Mouse (Mus musculus) erythroblast, embryonic 14.5 days (primary cell): ENCODE results near the gene Pkm. TPM values are rescaled to one million over a fixed set of nuclear protein-coding genes. Genes with fewer than 3 reads are reported as not detected.

Experiments used
- H3K27me3 ChIP-seq: 2 replicates; pipeline ENCODE4 v1.6.1; 2012; ENCODE audit warnings: inconsistent platforms; ENCODE audit not compliant: control insufficient read depth
- H3K36me3 ChIP-seq: 2 replicates; pipeline ENCODE4 v1.6.1; 2012; ENCODE audit warnings: mild to moderate bottlenecking, inconsistent platforms; ENCODE audit not compliant: control insufficient read depth
- H3K4me1 ChIP-seq: 2 replicates; pipeline ENCODE4 v1.6.1; 2012; ENCODE audit warnings: inconsistent platforms; ENCODE audit not compliant: control insufficient read depth
- H3K4me3 ChIP-seq: replicated peaks from 2 replicates; pipeline ENCODE3; 2012; ENCODE audit warnings: moderate library complexity, mild to moderate bottlenecking, inconsistent platforms
- H3K9me3 ChIP-seq: 2 replicates; pipeline ENCODE4 v1.6.1; 2012; ENCODE audit warnings: low read length, inconsistent platforms, mixed read lengths; ENCODE audit not compliant: control insufficient read depth
- GATA1 ChIP-seq: IDR thresholded peaks from 2 replicates; pipeline ENCODE4 v1.6.1; 2012; ENCODE audit warnings: low read length, inconsistent platforms, mixed read lengths
- TAL1 ChIP-seq: IDR thresholded peaks from 3 replicates; pipeline ENCODE4 v1.6.1; 2012; ENCODE audit warnings: low read length, inconsistent platforms, mixed read lengths
- polyA plus RNA-seq: library from polyadenylated mRNA; stranded (reverse); fragments of >175 nt; gene quantifications from 2 replicates; pipeline ENCODE4 v1.2.3, GENCODE M21; 2012

Gene Pkm
- polyA plus RNA-seq, 1 experiment = 4.7 TPM

GRCm38 (mm10) chr9:59694571-59695450, 38.6 kb downstream of the Pkm start:
- TF ChIP-seq GATA1 (no peak), TAL1 (no peak)
- peaks cover 20% of the 10 kb centered on the region for H3K27me3 ChIP-seq
- 0 out of 2 replicates have a peak, but pooled peaks cover 2% of the 10 kb centered on the region for H3K4me1 ChIP-seq
- H3K36me3 ChIP-seq = no peaks in the 10 kb centered on the region
- no peaks in the 10 kb centered on the region for H3K9me3 ChIP-seq
- no peak overlapping the region for H3K4me3 ChIP-seq

DNA sequence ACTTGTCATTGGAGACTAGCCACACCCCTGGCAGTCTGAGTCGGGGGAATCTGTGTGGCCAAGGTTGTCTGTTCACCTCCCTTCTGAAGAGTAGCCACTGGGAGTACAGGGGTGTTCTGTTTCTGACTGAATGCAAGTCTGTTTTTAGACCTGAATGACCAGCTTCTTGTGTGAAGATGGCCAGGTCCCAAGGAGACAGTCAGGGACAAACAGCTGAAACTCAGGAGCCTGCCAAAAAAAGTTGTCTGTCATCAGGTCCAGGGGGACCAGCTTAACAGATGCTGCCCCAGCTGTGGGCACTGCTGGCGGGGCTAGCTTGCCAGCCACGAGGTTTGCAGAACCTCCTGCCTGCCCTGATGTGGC, 39.3 kb downstream of the Pkm start:
- H3K4me3 ChIP-seq = no peak overlapping the region
- no peaks in the 10 kb centered on the region for H3K36me3 ChIP-seq
- no peak for TF ChIP-seq GATA1
- TF ChIP-seq TAL1 = no peak
- no peaks in the 10 kb centered on the region for H3K9me3 ChIP-seq
- peaks cover 20% of the 10 kb centered on the region for H3K27me3 ChIP-seq
- H3K4me1 ChIP-seq = 0 out of 2 replicates have a peak, but pooled peaks cover 2% of the 10 kb centered on the region

- Histone ChIP-seq H3K36me3 (no peaks in the 10 kb centered on the region), H3K4me3 (no peak overlapping the region), H3K9me3 (no peaks in the 10 kb centered on the region), H3K4me1 (0 out of 2 replicates have a peak, but pooled peaks cover 2% of the 10 kb centered on the region), H3K27me3 (peaks cover 20% of the 10 kb centered on the region)
- no peak for TF ChIP-seq TAL1
- no peak for TF ChIP-seq GATA1
Observed at GRCm38 (mm10) chr9:59696381-59696780, 40.2 kb downstream of the Pkm start.

DNA sequence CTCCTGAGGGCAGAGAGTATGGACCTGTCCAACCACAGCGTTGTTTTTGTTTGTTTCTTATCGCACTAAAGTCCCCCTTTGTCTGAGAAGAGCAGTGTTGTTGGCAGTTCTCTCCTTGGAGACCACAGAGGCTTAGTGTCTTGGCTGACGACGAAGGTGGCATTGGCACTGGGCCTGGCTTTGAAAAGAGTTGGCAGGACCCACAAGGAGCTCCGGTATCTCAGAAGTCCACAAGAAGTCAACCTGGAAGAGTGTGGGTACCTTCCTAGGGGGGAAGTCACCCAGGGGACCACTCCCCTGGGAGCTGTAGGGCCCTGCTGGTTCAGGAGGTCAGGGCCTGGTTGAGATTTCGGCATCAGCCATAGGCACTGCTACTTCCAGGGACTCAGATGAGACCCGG, 44.9 kb downstream of the Pkm start:
- no peak for TF ChIP-seq GATA1
- TF ChIP-seq TAL1 = no peak

GRCm38 (mm10) chr9:59703099-59703498, 46.9 kb downstream of the Pkm start:
- H3K36me3 ChIP-seq = no peaks in the 10 kb centered on the region
- H3K4me1 ChIP-seq = no peaks in the 10 kb centered on the region; the same call in 1 of the 2 replicates
- no peak overlapping the region for H3K4me3 ChIP-seq
- TF ChIP-seq GATA1 (no peak), TAL1 (no peak)
- H3K27me3 ChIP-seq = no peaks in the 10 kb centered on the region; the same call in 1 of the 2 replicates
- H3K9me3 ChIP-seq = no peaks in the 10 kb centered on the region

More for the DNA sequence above, 44.9 kb downstream of the Pkm start:
- Histone ChIP-seq H3K4me1 (no peaks in the 10 kb centered on the region), H3K36me3 (no peaks in the 10 kb centered on the region), H3K4me3 (no peak overlapping the region), H3K27me3 (peaks cover 6% of the 10 kb centered on the region), H3K9me3 (no peaks in the 10 kb centered on the region)

DNA sequence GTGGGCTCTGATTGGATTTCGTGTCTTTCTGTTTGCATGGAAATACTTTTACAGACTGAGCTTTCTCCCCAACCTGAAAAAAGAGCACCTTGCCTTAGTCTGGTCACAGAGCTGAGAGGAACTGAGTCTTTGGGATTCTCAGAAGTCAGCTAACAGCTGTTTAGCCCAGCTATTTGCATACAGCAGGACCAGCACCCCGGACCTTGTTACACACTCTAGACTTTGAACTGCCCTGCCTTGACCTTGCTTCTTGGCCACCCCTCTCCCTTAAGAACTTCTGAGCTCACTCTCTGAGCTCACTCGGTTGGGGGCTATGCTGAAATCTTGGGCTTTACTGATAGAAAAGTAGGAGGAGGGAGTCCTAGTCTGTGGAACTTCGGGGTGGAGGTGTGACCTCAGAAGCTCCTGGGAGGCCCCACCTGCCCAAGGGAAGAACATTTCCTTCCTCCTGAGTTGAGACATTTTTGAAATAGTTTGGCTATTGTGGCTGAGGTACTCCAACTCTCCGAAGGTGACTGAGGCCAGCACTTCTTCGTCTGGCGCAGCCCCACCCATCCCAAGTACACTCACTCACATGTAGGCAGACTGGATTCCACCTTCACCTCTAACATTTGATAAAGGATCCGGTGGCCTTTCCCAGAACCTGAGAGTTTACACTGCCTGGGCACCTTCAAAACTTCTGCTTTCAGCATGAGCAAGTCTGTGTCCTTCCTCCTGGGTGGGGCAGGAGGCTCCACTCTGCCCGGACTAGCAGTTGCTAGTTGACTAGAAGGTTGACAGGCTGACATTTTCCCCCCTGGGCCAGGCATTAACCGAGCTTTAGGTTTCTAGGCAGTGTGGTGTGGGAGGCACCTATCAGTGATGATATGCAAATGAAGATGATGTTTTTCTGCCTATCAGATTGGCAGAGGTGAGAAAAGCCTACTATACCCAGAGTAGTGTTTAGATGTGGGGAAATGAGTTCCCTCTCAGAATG, 51.0 kb downstream of the Pkm start:
- Histone ChIP-seq H3K4me1 (no peaks in the 10 kb centered on the region; the same call in 1 of the 2 replicates), H3K4me3 (no peak overlapping the region), H3K27me3 (peaks cover 3% of the 10 kb centered on the region), H3K9me3 (no peaks in the 10 kb centered on the region), H3K36me3 (no peaks in the 10 kb centered on the region)
- TF ChIP-seq TAL1 (no peak), GATA1 (no peak)

DNA sequence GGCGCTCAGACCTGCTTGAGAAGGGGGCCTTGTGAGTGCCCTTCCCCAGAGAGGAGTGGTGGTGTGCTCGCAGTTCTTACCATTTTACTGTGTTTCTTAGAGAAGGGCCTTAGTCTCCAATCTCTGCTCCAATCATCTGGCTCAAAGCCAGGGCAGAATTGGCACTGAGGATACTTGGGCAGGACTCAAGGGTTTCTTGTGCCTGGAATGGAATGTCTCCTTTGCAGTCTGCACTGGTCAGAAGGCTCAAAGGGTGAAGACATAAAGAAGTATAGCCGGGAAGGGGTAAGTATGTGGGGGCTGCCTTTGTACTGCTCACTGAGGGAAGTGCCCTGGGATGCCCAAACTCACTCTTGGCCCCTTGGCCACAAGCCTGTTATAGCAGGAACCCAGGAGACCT, 53.1 kb downstream of the Pkm start:
- no peak overlapping the region for H3K4me3 ChIP-seq
- TF ChIP-seq GATA1 (no peak), TAL1 (no peak)

GRCm38 (mm10) chr9:59716275-59716898, 60.2 kb downstream of the Pkm start:
- Histone ChIP-seq H3K4me1 (no peaks in the 10 kb centered on the region), H3K36me3 (no peaks in the 10 kb centered on the region), H3K27me3 (no peaks in the 10 kb centered on the region; the same call in 1 of the 2 replicates), H3K4me3 (no peak overlapping the region), H3K9me3 (no peaks in the 10 kb centered on the region)
- TF ChIP-seq GATA1 = no peak
- TF ChIP-seq TAL1 = no peak

More for the DNA sequence above, 53.1 kb downstream of the Pkm start:
- H3K9me3 ChIP-seq = no peaks in the 10 kb centered on the region
- no peaks in the 10 kb centered on the region for H3K36me3 ChIP-seq
- H3K4me1 ChIP-seq = no peaks in the 10 kb centered on the region; the same call in 1 of the 2 replicates
- peaks cover 3% of the 10 kb centered on the region for H3K27me3 ChIP-seq

DNA sequence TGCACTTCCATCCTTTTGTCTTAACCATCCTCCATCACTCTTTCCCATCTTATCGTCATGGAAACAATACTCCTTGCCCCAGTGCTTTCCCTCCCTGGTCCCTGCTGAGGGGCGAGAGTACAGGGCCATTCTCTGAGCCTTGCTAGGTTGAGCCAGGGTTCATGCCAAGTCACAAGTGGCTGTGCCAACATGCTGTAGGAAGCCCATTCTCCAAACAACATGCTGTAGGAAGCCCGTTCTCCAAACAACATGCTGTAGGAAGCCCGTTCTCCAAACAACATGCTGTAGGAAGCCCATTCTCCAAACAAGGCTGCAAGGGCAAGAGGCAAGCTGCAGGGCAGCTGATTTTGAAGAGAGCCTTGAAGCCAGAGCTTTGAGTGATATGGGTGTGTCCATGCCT, 62.1 kb downstream of the Pkm start:
- no peaks in the 10 kb centered on the region for H3K36me3 ChIP-seq
- H3K4me3 ChIP-seq = no peak overlapping the region
- no peaks in the 10 kb centered on the region; the same call in 1 of the 2 replicates for H3K27me3 ChIP-seq
- TF ChIP-seq GATA1 = no peak
- TF ChIP-seq TAL1 = no peak
- no peaks in the 10 kb centered on the region for H3K4me1 ChIP-seq
- no peaks in the 10 kb centered on the region for H3K9me3 ChIP-seq
